9 mouse cellular contexts compared by ENCODE assay signal in genomic region chr4:8957771-8958170, GRCm38 (mm10).
A peak's percentile ranks its signal among the peaks of the same experiment; 100 is the strongest.
DNase-seq lines count a peak whose midpoint lies in the region; ATAC-seq and TF ChIP-seq lines count a peak whose summit lies in the region.
"Had no signal": no experiment of that assay in that cellular context is flagged by ENCODE, and none has a peak within 500 bp of the region (broad histone marks: within the 10 kb centered on the region; RNA-seq: fewer than 3 reads in every experiment).

No protein-coding gene starts in this region.

- H3K4me3 ChIP-seq in lung, postnatal 0 days (ENCODE audit: low read depth, low read length), result no peak overlapping the region
- H3K4me3 ChIP-seq in forebrain, embryonic 16.5 days (replicated peaks; ENCODE audit: low read length), result no peak overlapping the region
- H3K4me3 ChIP-seq in neural tube, embryonic 14.5 days (ENCODE audit: low read depth, low read length), result no peak overlapping the region
- H3K4me3 ChIP-seq: limb, embryonic 15.5 days had no signal

- no peak overlapping the region for H3K9ac ChIP-seq in lung, postnatal 0 days (replicated peaks; ENCODE audit: low read depth)
- H3K9ac ChIP-seq in forebrain, embryonic 16.5 days (replicated peaks; ENCODE audit: low read depth, low read length), result no peak overlapping the region
- no peak overlapping the region for H3K9ac ChIP-seq in neural tube, embryonic 14.5 days (replicated peaks; ENCODE audit: low read depth, low read length)
- H3K9ac ChIP-seq: limb, embryonic 15.5 days had no signal

- no peak for TF ChIP-seq CTCF in lung, postnatal 0 days (IDR thresholded peaks at IDR 0.05)

- H3K36me3 ChIP-seq in lung, postnatal 0 days (ENCODE audit: insufficient read depth, low read length), result no peaks in the 10 kb centered on the region
- H3K36me3 ChIP-seq in forebrain, embryonic 16.5 days (ENCODE audit: control insufficient read depth, insufficient read depth), result no peaks in the 10 kb centered on the region
- no peaks in the 10 kb centered on the region for H3K36me3 ChIP-seq in neural tube, embryonic 14.5 days (ENCODE audit: control insufficient read depth, insufficient read depth, low read length)
- H3K36me3 ChIP-seq: limb, embryonic 15.5 days had no signal

- H3K27ac ChIP-seq in lung, postnatal 0 days (ENCODE audit: low read length), result no peak overlapping the region
- no peak overlapping the region for H3K27ac ChIP-seq in forebrain, embryonic 16.5 days (ENCODE audit: low read length)
- no peak overlapping the region for H3K27ac ChIP-seq in neural tube, embryonic 14.5 days (ENCODE audit: low read depth, low read length)
- H3K27ac ChIP-seq: limb, embryonic 15.5 days had no signal

- no peak for ATAC-seq in lung, postnatal 0 days
- peak; percentile 39 for ATAC-seq in forebrain, embryonic 16.5 days
- peak; percentile 71; the same call in 1 of the 2 replicates for ATAC-seq in neural tube, embryonic 14.5 days (ENCODE audit: low read depth)
- ATAC-seq in frontal cortex, adult (ENCODE audit: low TSS enrichment), result no peak

- no peaks in the 10 kb centered on the region for H3K27me3 ChIP-seq in lung, postnatal 0 days (replicated peaks; ENCODE audit: insufficient read depth, low read length)
- H3K27me3 ChIP-seq in forebrain, embryonic 16.5 days (replicated peaks; ENCODE audit: control insufficient read depth, insufficient read depth, low read length), result no peaks in the 10 kb centered on the region
- no peaks in the 10 kb centered on the region for H3K27me3 ChIP-seq in neural tube, embryonic 14.5 days (ENCODE audit: control insufficient read depth, insufficient read depth, low read length)

- H3K4me2 ChIP-seq in lung, postnatal 0 days (replicated peaks; ENCODE audit: low read depth, low read length), result no peak overlapping the region
- H3K4me2 ChIP-seq in forebrain, embryonic 16.5 days (ENCODE audit: low read length), result no peak overlapping the region
- H3K4me2 ChIP-seq in neural tube, embryonic 14.5 days (ENCODE audit: low read depth, low read length), result no peak overlapping the region
- H3K4me2 ChIP-seq: limb, embryonic 15.5 days had no signal

- WGBS in lung, postnatal 0 days, result 29% methylated on average over 6 of the region's 6 CpGs
- WGBS in forebrain, embryonic 16.5 days, result 10% methylated on average over 6 of the region's 6 CpGs
- 3% methylated on average over 6 of the region's 6 CpGs for WGBS in neural tube, embryonic 14.5 days

- no peaks in the 10 kb centered on the region for H3K9me3 ChIP-seq in lung, postnatal 0 days (ENCODE audit: low read length)
- no peaks in the 10 kb centered on the region for H3K9me3 ChIP-seq in forebrain, embryonic 16.5 days (ENCODE audit: control insufficient read depth, low read length)
- H3K9me3 ChIP-seq in neural tube, embryonic 14.5 days (ENCODE audit: control insufficient read depth, low read length), result no peaks in the 10 kb centered on the region
- H3K9me3 ChIP-seq: limb, embryonic 15.5 days had no signal

- H3K4me1 ChIP-seq in lung, postnatal 0 days (ENCODE audit: insufficient read depth, low read depth, low read length), result 0 out of 2 replicates have a peak, but pooled peaks cover 3% of the 10 kb centered on the region
- peaks cover 41% of the 10 kb centered on the region for H3K4me1 ChIP-seq in forebrain, embryonic 16.5 days (replicated peaks; ENCODE audit: control insufficient read depth, insufficient read depth, low read length)
- H3K4me1 ChIP-seq in neural tube, embryonic 14.5 days (ENCODE audit: control insufficient read depth, insufficient read depth, low read length), result peaks cover 15% of the 10 kb centered on the region

- no peak for TF ChIP-seq EP300 in lung, postnatal 0 days (IDR thresholded peaks at IDR 0.05)

- intact Hi-C loops in gastrocnemius, postnatal 14 days (cut with DNase I; ENCODE audit: low total_unique reads), result no loop called here

- DNase-seq in gastrocnemius, postnatal 14 days, result peak; percentile 26
- no peak for DNase-seq in gastrocnemius, adult 18-20 months (ENCODE audit: low spot score)
- DNase-seq in lung, postnatal 0 days (ENCODE audit: low spot score), result peak; percentile 51
- no peak for DNase-seq in lung, postnatal 14 days
- DNase-seq in cerebellum, postnatal 36 days, result no peak

Comparison
In these comparisons a context has a peak if more than half of its experiments do, and no peak if none do; other contexts are left out.
1. DNase-seq: peak in gastrocnemius, postnatal 14 days (single experiment) and lung, postnatal 0 days (single experiment); none in gastrocnemius, adult 18-20 months (single experiment), lung, postnatal 14 days (single experiment) and cerebellum, postnatal 36 days (0 of 2).
2. ATAC-seq: peak in forebrain, embryonic 16.5 days (single experiment) and neural tube, embryonic 14.5 days (single experiment); none in lung, postnatal 0 days (single experiment) and frontal cortex, adult (single experiment).